Mouse (Mus musculus) cortical plate, adult 2 months (tissue): ENCODE measurements at regions not wholly inside any gene's neighbourhood (a gene's known extent, or its start where the extent isn't known, plus 50 kb on each side); places are given as distances from the start of the nearest gene placed in this dataset.

Source experiments
- H3K27ac ChIP-seq: fragments of 200-500 bp; 2 replicates; pipeline ENCODE4 v1.5.1; 2012; ENCODE audit warnings: low read length, control low read depth, inconsistent platforms; ENCODE audit not compliant: insufficient read depth
- H3K4me1 ChIP-seq: fragments of 200-500 bp; 2 replicates; pipeline ENCODE4 v1.6.1; 2011; ENCODE audit warnings: low read length; ENCODE audit not compliant: control insufficient read depth, insufficient read depth
- H3K4me3 ChIP-seq: fragments of 200-500 bp; 2 replicates; pipeline ENCODE4 v1.5.1; 2011; ENCODE audit warnings: mild to moderate bottlenecking, low read length, control low read depth; ENCODE audit not compliant: insufficient read depth
- CTCF ChIP-seq: fragments of 200-500 bp; IDR thresholded peaks from 2 replicates; pipeline ENCODE4 v1.5.1; 2011; ENCODE audit warnings: mild to moderate bottlenecking, control low read depth, low read length; ENCODE audit not compliant: insufficient read depth; ENCODE audit errors: extremely low read depth
- POLR2A ChIP-seq: fragments of 200-500 bp; IDR thresholded peaks from 2 replicates; pipeline ENCODE4 v1.6.1; 2011; ENCODE audit warnings: mild to moderate bottlenecking, low read length, control low read depth; ENCODE audit not compliant: insufficient read depth; ENCODE audit errors: extremely low read depth

GRCm38 (mm10) chr2:171028481-171028880 lies 296.9 kb downstream of the Dok5 start:
- Histone ChIP-seq H3K4me1 (no peaks in the 10 kb centered on the region), H3K4me3 (no peak overlapping the region), H3K27ac (no peak overlapping the region)
- no peak for TF ChIP-seq POLR2A
- TF ChIP-seq CTCF = no peak
